Mouse (Mus musculus): ENCODE data around the gene Olfr648. TPM values are rescaled to one million over a fixed set of nuclear protein-coding genes. Genes with fewer than 3 reads are reported as not detected.

The Olfr648 gene
- polyA plus RNA-seq (2014; fragmentation: Nextera tagmentation; extraction: Ambion mirVana), result 0.08 and 0.19 TPM in 2 replicates

- H3K36me3 ChIP-seq (ENCODE audit: control insufficient read depth, insufficient read depth, low read length), result no peaks in the 10 kb centered on the region
- WGBS, result 88% methylated on average over 2 of the region's 2 CpGs
- H3K4me3 ChIP-seq (ENCODE audit: low read depth, low read length), result no peak within 1 kb of the TSS
- no peak within 1 kb of the TSS for H3K4me2 ChIP-seq
- no peaks in the 10 kb centered on the region for H3K4me1 ChIP-seq (replicated peaks; ENCODE audit: control insufficient read depth, insufficient read depth, low read length)
- H3K27ac ChIP-seq (ENCODE audit: low read depth, low read length), result no peak within 1 kb of the TSS
- H3K27me3 ChIP-seq (replicated peaks; ENCODE audit: control insufficient read depth, insufficient read depth, low read length), result no peaks in the 10 kb centered on the region
- no peak for DNase-seq (ENCODE audit: low spot score)
- H3K9ac ChIP-seq (ENCODE audit: low read depth, low read length), result no peak within 1 kb of the TSS
- ATAC-seq (replicated peaks; ENCODE audit: low FRiP score), result no peak
- H3K9me3 ChIP-seq (ENCODE audit: control insufficient read depth, low read length), result no peaks in the 10 kb centered on the region
Measured at GRCm38 (mm10) chr7:104183292-104183691, at the start of gene Olfr648. TSS of gene Olfr648 (minus strand) at chr7:104183392.

GRCm38 (mm10) chr7:104231203-104231602 is 48.0 kb upstream of the Olfr648 start:
- H3K9me3 ChIP-seq (ENCODE audit: control insufficient read depth, low read length), result no peaks in the 10 kb centered on the region
- 35% methylated on average over 2 of the region's 2 CpGs for WGBS
- H3K36me3 ChIP-seq (ENCODE audit: control insufficient read depth, insufficient read depth, low read length), result no peaks in the 10 kb centered on the region; the same call in 1 of the 2 replicates
- H3K27ac ChIP-seq (ENCODE audit: low read depth, low read length), result no peak overlapping the region
- H3K4me1 ChIP-seq (replicated peaks; ENCODE audit: control insufficient read depth, insufficient read depth, low read length), result no peaks in the 10 kb centered on the region
- no peak overlapping the region for H3K4me2 ChIP-seq
- DNase-seq (ENCODE audit: low spot score) (no peak), ATAC-seq (replicated peaks; ENCODE audit: low FRiP score) (no peak)
- no peak overlapping the region for H3K4me3 ChIP-seq (ENCODE audit: low read depth, low read length)
- no peak overlapping the region for H3K9ac ChIP-seq (ENCODE audit: low read depth, low read length)
- no peaks in the 10 kb centered on the region for H3K27me3 ChIP-seq (replicated peaks; ENCODE audit: control insufficient read depth, insufficient read depth, low read length)

- Histone ChIP-seq H3K9me3 (ENCODE audit: control insufficient read depth, low read length) (no peaks in the 10 kb centered on the region), H3K9ac (ENCODE audit: low read depth, low read length) (peak within 1 kb of the TSS; percentile 58), H3K27me3 (replicated peaks; ENCODE audit: control insufficient read depth, insufficient read depth, low read length) (no peaks in the 10 kb centered on the region), H3K4me3 (ENCODE audit: low read depth, low read length) (peak within 1 kb of the TSS; percentile 50), H3K4me2 (peak within 1 kb of the TSS; percentile 82), H3K4me1 (replicated peaks; ENCODE audit: control insufficient read depth, insufficient read depth, low read length) (no peaks in the 10 kb centered on the region; the same call in 1 of the 2 replicates), H3K27ac (ENCODE audit: low read depth, low read length) (no peak within 1 kb of the TSS), H3K36me3 (ENCODE audit: control insufficient read depth, insufficient read depth, low read length) (no peaks in the 10 kb centered on the region)
- ATAC-seq (replicated peaks; ENCODE audit: low FRiP score) (peak; percentile 78), DNase-seq (ENCODE audit: low spot score) (peak; percentile 65)
- 3% methylated on average over 37 of the region's 37 CpGs for WGBS
Measured at GRCm38 (mm10) chr7:104218701-104219569, 35.7 kb upstream of the Olfr648 start, which contains the start of gene Trim6. TSS of gene Trim6 (plus strand) at chr7:104218793.

GRCm38 (mm10) chr7:104217881-104218280 is 34.7 kb upstream of the Olfr648 start:
- Histone ChIP-seq H3K36me3 (ENCODE audit: control insufficient read depth, insufficient read depth, low read length) (no peaks in the 10 kb centered on the region), H3K27ac (ENCODE audit: low read depth, low read length) (no peak overlapping the region), H3K4me3 (ENCODE audit: low read depth, low read length) (no peak overlapping the region), H3K27me3 (replicated peaks; ENCODE audit: control insufficient read depth, insufficient read depth, low read length) (no peaks in the 10 kb centered on the region), H3K9me3 (ENCODE audit: control insufficient read depth, low read length) (no peaks in the 10 kb centered on the region), H3K9ac (ENCODE audit: low read depth, low read length) (no peak overlapping the region), H3K4me1 (replicated peaks; ENCODE audit: control insufficient read depth, insufficient read depth, low read length) (no peaks in the 10 kb centered on the region; the same call in 1 of the 2 replicates), H3K4me2 (no peak overlapping the region)
- DNase-seq (ENCODE audit: low spot score), result no peak
- 51% methylated on average over 2 of the region's 2 CpGs for WGBS
- ATAC-seq (replicated peaks; ENCODE audit: low FRiP score), result no peak

- no peak overlapping the region for H3K27ac ChIP-seq (ENCODE audit: low read depth, low read length)
- H3K9ac ChIP-seq (ENCODE audit: low read depth, low read length), result no peak overlapping the region
- H3K4me3 ChIP-seq (ENCODE audit: low read depth, low read length), result no peak overlapping the region
- H3K27me3 ChIP-seq (replicated peaks; ENCODE audit: control insufficient read depth, insufficient read depth, low read length), result no peaks in the 10 kb centered on the region
- ATAC-seq (replicated peaks; ENCODE audit: low FRiP score) (no peak), DNase-seq (ENCODE audit: low spot score) (no peak)
- no peaks in the 10 kb centered on the region for H3K9me3 ChIP-seq (ENCODE audit: control insufficient read depth, low read length)
- H3K4me1 ChIP-seq (replicated peaks; ENCODE audit: control insufficient read depth, insufficient read depth, low read length), result no peaks in the 10 kb centered on the region; the same call in 1 of the 2 replicates
- 47% methylated on average over 1 of the region's 1 CpGs for WGBS
- H3K36me3 ChIP-seq (ENCODE audit: control insufficient read depth, insufficient read depth, low read length), result no peaks in the 10 kb centered on the region
- H3K4me2 ChIP-seq, result no peak overlapping the region
Measured at GRCm38 (mm10) chr7:104216011-104216535, 32.9 kb upstream of the Olfr648 start.

- no peak for DNase-seq (ENCODE audit: low spot score)
- Histone ChIP-seq H3K4me1 (replicated peaks; ENCODE audit: control insufficient read depth, insufficient read depth, low read length) (no peaks in the 10 kb centered on the region), H3K36me3 (ENCODE audit: control insufficient read depth, insufficient read depth, low read length) (no peaks in the 10 kb centered on the region), H3K27me3 (replicated peaks; ENCODE audit: control insufficient read depth, insufficient read depth, low read length) (no peaks in the 10 kb centered on the region), H3K4me2 (no peak overlapping the region), H3K4me3 (ENCODE audit: low read depth, low read length) (no peak overlapping the region), H3K9ac (ENCODE audit: low read depth, low read length) (no peak overlapping the region), H3K27ac (ENCODE audit: low read depth, low read length) (no peak overlapping the region), H3K9me3 (ENCODE audit: control insufficient read depth, low read length) (no peaks in the 10 kb centered on the region)
- ATAC-seq (replicated peaks; ENCODE audit: low FRiP score), result no peak
- 66% methylated on average over 7 of the region's 7 CpGs for WGBS
Measured at GRCm38 (mm10) chr7:104206197-104206596, 23.0 kb upstream of the Olfr648 start.

GRCm38 (mm10) chr7:104199822-104200221 is 16.6 kb upstream of the Olfr648 start:
- H3K9me3 ChIP-seq (ENCODE audit: control insufficient read depth, low read length), result no peaks in the 10 kb centered on the region
- 7% methylated on average over 5 of the region's 5 CpGs for WGBS
- H3K27me3 ChIP-seq (replicated peaks; ENCODE audit: control insufficient read depth, insufficient read depth, low read length), result no peaks in the 10 kb centered on the region
- no peaks in the 10 kb centered on the region for H3K4me1 ChIP-seq (replicated peaks; ENCODE audit: control insufficient read depth, insufficient read depth, low read length)
- no peaks in the 10 kb centered on the region for H3K36me3 ChIP-seq (ENCODE audit: control insufficient read depth, insufficient read depth, low read length)
- H3K9ac ChIP-seq (ENCODE audit: low read depth, low read length), result no peak overlapping the region
- DNase-seq (ENCODE audit: low spot score), result peak; percentile 47
- no peak overlapping the region for H3K27ac ChIP-seq (ENCODE audit: low read depth, low read length)
- no peak overlapping the region for H3K4me2 ChIP-seq
- no peak overlapping the region for H3K4me3 ChIP-seq (ENCODE audit: low read depth, low read length)
- peak; percentile 81 for ATAC-seq (replicated peaks; ENCODE audit: low FRiP score)

- no peak for DNase-seq (ENCODE audit: low spot score)
- WGBS, result 79% methylated on average over 6 of the region's 6 CpGs
Measured at GRCm38 (mm10) chr7:104195885-104196284, 12.7 kb upstream of the Olfr648 start, which contains the start of gene Olfr649. TSS of gene Olfr649 (minus strand) at chr7:104195985.

More at GRCm38 (mm10) chr7:104195885-104196284, 12.7 kb upstream of the Olfr648 start, which contains the start of gene Olfr649:
- ATAC-seq (replicated peaks; ENCODE audit: low FRiP score), result no peak
- Histone ChIP-seq H3K27me3 (replicated peaks; ENCODE audit: control insufficient read depth, insufficient read depth, low read length) (no peaks in the 10 kb centered on the region), H3K4me3 (ENCODE audit: low read depth, low read length) (no peak within 1 kb of the TSS), H3K9me3 (ENCODE audit: control insufficient read depth, low read length) (no peaks in the 10 kb centered on the region), H3K4me2 (no peak within 1 kb of the TSS), H3K4me1 (replicated peaks; ENCODE audit: control insufficient read depth, insufficient read depth, low read length) (no peaks in the 10 kb centered on the region), H3K27ac (ENCODE audit: low read depth, low read length) (no peak within 1 kb of the TSS), H3K36me3 (ENCODE audit: control insufficient read depth, insufficient read depth, low read length) (no peaks in the 10 kb centered on the region), H3K9ac (ENCODE audit: low read depth, low read length) (no peak within 1 kb of the TSS)
